Mouse (Mus musculus): Measurements from ENCODE around the gene Tas2r134. TPM values are rescaled to one million over a fixed set of nuclear protein-coding genes. Genes with fewer than 3 reads are reported as not detected.

Gene Tas2r134
- not detected in 2 replicates for polyA plus RNA-seq (2015; fragmentation: Nextera tagmentation; extraction: Ambion mirVana)

DNA sequence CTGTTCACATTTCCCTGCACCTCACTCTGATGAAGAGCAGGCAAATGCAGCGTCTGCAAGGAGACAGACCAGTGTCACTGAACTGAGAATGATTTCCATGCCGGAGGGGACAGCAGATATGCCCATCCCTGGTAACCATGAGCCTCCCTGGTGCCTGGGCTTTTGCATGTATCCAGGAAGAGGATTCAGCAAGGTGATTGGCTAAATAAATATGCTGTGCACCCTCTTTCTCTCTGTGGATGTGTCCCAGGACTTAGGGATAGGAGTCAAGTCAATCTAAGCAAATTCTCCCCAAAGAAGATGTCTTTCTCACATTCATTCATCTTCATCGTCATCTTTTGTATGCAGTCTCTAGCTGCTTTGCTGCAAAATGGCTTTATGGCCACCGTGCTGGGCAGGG lies at the start of gene Tas2r134:
Gene Tas2r134 (plus strand): TSS at position 301 of the 400 bp plus-strand sequence.
- H3K36me3 ChIP-seq = no peaks in the 10 kb centered on the region
- no peaks in the 10 kb centered on the region for H3K9me3 ChIP-seq
- 83% methylated on average over 4 of the region's 4 CpGs for WGBS
- no peak for ATAC-seq (ENCODE audit: insufficient number of reproducible peaks, low FRiP score, low TSS enrichment, low read depth)
- no peak within 1 kb of the TSS for H3K4me3 ChIP-seq
- H3K9ac ChIP-seq = no peak within 1 kb of the TSS
- no peaks in the 10 kb centered on the region for H3K27me3 ChIP-seq
- H3K4me1 ChIP-seq = no peaks in the 10 kb centered on the region
- no peak within 1 kb of the TSS for H3K27ac ChIP-seq
- no peak within 1 kb of the TSS for H3K4me2 ChIP-seq

DNA sequence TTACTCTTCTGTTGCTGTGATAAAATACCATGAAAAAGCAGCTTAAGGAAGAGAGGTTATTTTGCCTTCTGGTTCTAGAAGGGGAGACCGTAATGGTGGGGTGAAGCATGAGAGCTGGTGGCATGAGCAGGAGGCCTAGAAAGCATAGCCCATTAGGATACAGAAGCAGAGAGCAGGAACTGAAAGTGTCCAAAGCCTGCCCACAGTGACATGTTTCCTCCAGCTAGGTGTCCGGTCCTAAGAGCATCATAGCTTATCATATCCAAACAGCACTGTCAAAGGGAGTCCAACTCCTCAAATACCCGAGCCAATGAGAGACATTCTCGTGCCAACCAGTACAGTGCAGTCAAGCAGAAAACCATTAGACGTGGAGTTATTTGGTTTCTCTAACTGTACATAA lies 47.5 kb upstream of the Tas2r134 start:
- 81% methylated on average over 5 of the region's 5 CpGs for WGBS
- Histone ChIP-seq H3K27me3 (no peaks in the 10 kb centered on the region), H3K36me3 (no peaks in the 10 kb centered on the region), H3K9me3 (no peaks in the 10 kb centered on the region), H3K4me3 (no peak overlapping the region), H3K27ac (no peak overlapping the region), H3K4me1 (no peaks in the 10 kb centered on the region; the same call in 1 of the 2 replicates), H3K9ac (no peak overlapping the region), H3K4me2 (no peak overlapping the region)
- ATAC-seq (ENCODE audit: insufficient number of reproducible peaks, low FRiP score, low TSS enrichment, low read depth) = no peak

DNA sequence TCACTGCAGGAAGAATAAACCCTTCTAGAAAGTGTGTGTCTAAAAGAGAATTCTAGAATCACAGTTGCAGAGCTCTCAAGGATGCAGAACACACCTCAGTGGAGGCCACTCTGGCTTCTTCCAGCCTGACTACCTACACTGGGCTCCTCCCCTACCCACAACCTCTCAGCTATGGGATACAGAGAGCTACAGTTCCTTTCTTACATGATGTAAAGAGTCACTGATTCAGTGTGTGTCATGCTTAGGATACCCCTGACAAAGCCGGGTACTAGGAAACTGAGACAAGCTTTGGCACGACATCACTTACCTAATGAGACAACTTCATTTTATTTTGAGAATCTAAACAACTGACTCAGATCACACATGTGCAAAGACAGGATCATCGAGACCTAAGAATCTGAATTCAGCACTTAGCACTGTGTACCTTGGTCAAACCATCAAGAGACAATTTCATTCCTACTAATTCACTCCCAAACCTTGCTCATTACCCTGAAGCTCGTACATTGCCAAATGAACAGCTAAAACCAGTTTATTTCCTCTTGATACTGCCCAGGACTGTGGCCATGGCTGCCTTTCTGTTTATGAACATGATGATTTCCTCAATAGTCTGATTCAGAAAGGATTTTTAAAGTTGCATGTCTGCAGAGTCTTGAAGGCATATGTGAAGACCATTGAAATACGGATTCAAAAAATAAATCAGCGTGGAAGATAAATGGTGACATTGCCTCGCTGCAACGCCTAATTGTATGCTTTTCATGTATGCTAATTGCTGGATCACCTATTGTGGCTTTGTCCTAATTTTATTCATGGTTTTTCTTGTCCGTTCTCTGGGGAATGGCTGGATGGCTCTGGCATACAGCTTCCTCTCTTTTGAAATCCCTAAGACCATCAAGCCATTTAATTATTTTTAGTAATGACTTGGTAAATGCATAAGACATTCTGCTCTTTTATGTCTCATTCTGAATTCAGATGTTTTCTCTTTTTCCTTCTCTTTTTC lies 43.0 kb upstream of the Tas2r134 start:
- Histone ChIP-seq H3K4me3 (no peak overlapping the region), H3K36me3 (no peaks in the 10 kb centered on the region), H3K9me3 (no peaks in the 10 kb centered on the region), H3K27ac (no peak overlapping the region), H3K27me3 (no peaks in the 10 kb centered on the region), H3K9ac (no peak overlapping the region), H3K4me1 (no peaks in the 10 kb centered on the region; the same call in 1 of the 2 replicates), H3K4me2 (no peak overlapping the region)
- no peak for ATAC-seq (ENCODE audit: insufficient number of reproducible peaks, low FRiP score, low TSS enrichment, low read depth)
- 79% methylated on average over 9 of the region's 9 CpGs for WGBS

DNA sequence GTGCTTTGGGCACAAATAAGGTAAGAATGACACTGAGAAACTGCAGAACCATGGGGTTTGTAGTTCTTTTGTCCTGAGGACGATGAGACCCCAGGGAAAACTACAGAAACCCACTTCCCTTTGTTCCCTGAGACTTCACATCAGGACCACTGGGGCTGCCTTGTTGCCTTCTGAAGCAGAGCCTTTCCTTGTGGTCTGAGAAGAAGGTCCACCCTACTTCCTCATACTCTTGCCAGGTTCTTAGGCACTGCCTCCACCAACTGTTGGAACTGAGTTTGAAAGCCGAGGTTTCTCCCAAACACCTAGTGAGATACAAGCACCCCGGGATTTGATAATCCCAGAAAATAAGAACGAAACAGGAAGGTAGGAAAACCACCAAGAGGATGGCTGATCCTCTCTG lies 39.0 kb upstream of the Tas2r134 start:
- Histone ChIP-seq H3K36me3 (no peaks in the 10 kb centered on the region), H3K9me3 (no peaks in the 10 kb centered on the region), H3K4me2 (no peak overlapping the region), H3K27me3 (no peaks in the 10 kb centered on the region), H3K9ac (no peak overlapping the region), H3K4me1 (no peaks in the 10 kb centered on the region; the same call in 1 of the 2 replicates), H3K27ac (no peak overlapping the region), H3K4me3 (no peak overlapping the region)
- no peak for ATAC-seq (ENCODE audit: insufficient number of reproducible peaks, low FRiP score, low TSS enrichment, low read depth)
- 83% methylated on average over 4 of the region's 4 CpGs for WGBS

DNA sequence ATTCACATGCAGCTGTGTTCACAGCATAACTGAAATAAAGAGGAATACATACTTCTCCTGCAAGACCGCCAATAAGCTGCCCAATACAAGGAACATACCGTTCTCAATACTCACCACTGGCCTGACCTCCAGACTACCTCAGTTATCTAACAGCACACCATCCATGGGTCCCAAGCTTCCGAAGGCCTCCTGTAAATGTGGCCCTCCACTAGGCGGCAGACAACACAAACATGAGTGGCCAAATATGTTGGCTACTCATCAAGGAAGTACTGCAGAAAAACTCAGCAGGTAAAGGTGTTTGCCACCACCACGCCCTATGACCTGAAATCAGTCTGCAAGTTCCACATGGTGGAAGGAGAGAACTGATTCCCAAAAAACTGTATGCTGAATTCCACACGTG lies 38.4 kb upstream of the Tas2r134 start:
- 79% methylated on average over 6 of the region's 6 CpGs for WGBS
- ATAC-seq (ENCODE audit: insufficient number of reproducible peaks, low FRiP score, low TSS enrichment, low read depth) = no peak
- Histone ChIP-seq H3K4me2 (no peak overlapping the region), H3K9me3 (no peaks in the 10 kb centered on the region), H3K27ac (no peak overlapping the region), H3K36me3 (no peaks in the 10 kb centered on the region), H3K27me3 (no peaks in the 10 kb centered on the region), H3K4me1 (no peaks in the 10 kb centered on the region), H3K4me3 (no peak overlapping the region), H3K9ac (no peak overlapping the region)

DNA sequence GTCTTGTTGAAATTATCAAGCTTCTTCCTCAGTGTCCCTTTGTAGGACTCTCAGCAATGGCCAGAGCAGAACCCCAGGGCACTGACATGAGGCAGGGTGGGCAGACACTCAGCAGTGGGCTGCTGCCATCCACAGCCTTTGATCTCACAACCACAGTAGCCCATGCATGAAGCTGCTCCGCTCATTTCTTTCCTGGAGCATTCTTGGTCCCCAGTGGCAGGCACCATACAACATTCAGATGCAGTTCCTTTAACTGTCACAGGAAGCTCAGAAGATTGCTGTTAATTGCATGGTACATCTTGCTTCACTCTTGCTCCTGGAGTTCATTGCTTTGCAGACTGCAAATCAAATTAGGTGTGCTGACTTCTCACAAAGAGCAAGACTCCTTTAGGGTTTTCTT lies 37.7 kb upstream of the Tas2r134 start:
- no peak overlapping the region for H3K4me2 ChIP-seq
- ATAC-seq (ENCODE audit: insufficient number of reproducible peaks, low FRiP score, low TSS enrichment, low read depth) = no peak
- no peak overlapping the region for H3K27ac ChIP-seq
- no peaks in the 10 kb centered on the region for H3K36me3 ChIP-seq
- WGBS = 59% methylated on average over 1 of the region's 1 CpGs
- H3K4me3 ChIP-seq = no peak overlapping the region
- H3K4me1 ChIP-seq = no peaks in the 10 kb centered on the region
- H3K27me3 ChIP-seq = no peaks in the 10 kb centered on the region
- no peaks in the 10 kb centered on the region for H3K9me3 ChIP-seq
- H3K9ac ChIP-seq = no peak overlapping the region

DNA sequence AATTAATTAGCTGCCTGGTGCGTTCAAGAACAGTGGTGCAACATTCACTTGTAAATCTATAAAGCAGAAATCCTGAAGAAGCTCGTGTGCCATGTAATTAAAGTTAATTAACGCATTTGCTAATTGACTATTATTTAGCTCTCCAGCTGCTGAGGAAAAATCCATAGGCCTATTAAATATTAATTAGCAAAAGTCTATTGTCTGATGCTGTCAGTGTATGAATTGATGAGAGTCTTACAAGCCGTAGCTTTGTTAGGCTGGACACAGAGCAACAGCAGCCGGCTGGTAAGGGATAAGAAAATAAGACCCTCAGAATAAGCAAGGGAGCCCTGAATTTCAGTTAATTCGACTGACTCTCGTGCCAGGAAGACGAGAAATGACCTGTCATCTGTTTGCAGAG lies 37.0 kb upstream of the Tas2r134 start:
- 60% methylated on average over 8 of the region's 8 CpGs for WGBS
- Histone ChIP-seq H3K27ac (no peak overlapping the region), H3K4me2 (no peak overlapping the region), H3K9ac (no peak overlapping the region), H3K9me3 (no peaks in the 10 kb centered on the region), H3K27me3 (no peaks in the 10 kb centered on the region), H3K4me3 (no peak overlapping the region), H3K36me3 (no peaks in the 10 kb centered on the region), H3K4me1 (no peaks in the 10 kb centered on the region)
- no peak for ATAC-seq (ENCODE audit: insufficient number of reproducible peaks, low FRiP score, low TSS enrichment, low read depth)

DNA sequence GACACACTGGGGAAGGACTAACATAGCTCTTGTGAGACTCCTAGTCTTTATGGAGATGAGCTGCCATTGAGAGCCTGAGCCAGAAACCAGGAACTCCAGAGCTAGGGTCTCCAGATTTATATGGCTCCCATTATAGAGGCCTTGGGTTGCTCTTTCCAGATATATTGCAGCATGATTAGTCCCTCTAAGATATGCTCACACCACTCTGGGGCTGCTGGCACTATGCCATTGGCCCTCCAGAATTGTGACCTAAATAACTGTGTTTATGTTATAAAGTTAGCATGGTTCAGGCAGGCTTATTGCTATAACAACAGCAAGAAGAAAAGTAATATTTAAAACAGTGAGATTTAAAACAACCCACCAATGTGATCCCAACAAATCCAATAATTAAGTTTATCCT lies 35.2 kb upstream of the Tas2r134 start:
- no peak for ATAC-seq (ENCODE audit: insufficient number of reproducible peaks, low FRiP score, low TSS enrichment, low read depth)
- no peaks in the 10 kb centered on the region for H3K27me3 ChIP-seq

DNA sequence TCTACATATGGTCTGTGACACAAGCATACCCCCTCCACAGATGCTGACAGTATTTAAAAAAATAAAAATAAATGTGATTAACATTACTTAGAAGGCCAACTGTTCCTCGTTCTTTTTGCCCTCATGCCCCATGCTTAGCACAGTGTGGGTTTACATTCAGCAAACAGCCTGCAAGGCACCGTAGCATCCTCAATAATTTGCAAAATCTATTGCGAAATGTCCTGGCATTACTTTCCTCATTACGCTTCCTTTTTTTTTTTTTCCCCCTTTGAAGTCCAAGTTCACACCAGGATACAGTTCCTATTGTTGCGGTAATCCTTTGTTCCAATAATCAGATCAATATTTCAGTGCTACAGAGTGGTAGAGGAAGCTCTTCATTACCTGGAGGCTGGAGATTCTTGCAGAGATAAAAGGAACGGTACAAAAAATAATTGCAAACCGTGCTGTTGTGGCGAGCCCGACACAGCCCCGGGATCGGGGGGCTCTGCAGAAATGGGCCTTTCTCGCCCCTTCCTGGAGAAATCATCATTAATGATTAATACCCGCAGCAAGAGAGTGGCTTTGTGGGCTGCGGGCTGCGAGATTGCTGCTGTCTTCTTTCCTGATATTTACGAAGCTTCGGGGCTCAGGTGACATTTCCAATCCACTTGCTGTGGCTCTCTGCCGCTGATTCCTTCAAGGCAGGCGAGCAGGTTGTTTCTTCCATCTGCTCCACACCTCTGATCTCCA lies 27.7 kb upstream of the Tas2r134 start:
- Histone ChIP-seq H3K4me3 (no peak overlapping the region), H3K4me2 (no peak overlapping the region), H3K9ac (no peak overlapping the region), H3K4me1 (no peaks in the 10 kb centered on the region), H3K9me3 (no peaks in the 10 kb centered on the region), H3K27me3 (no peaks in the 10 kb centered on the region), H3K36me3 (no peaks in the 10 kb centered on the region), H3K27ac (no peak overlapping the region)
- ATAC-seq (ENCODE audit: insufficient number of reproducible peaks, low FRiP score, low TSS enrichment, low read depth) = no peak
- WGBS = 62% methylated on average over 19 of the region's 19 CpGs

More for the DNA sequence above, 35.2 kb upstream of the Tas2r134 start:
- H3K4me3 ChIP-seq = no peak overlapping the region
- H3K9ac ChIP-seq = no peak overlapping the region
- no peaks in the 10 kb centered on the region for H3K36me3 ChIP-seq
- H3K4me1 ChIP-seq = no peaks in the 10 kb centered on the region
- no peak overlapping the region for H3K4me2 ChIP-seq
- no peak overlapping the region for H3K27ac ChIP-seq
- no peaks in the 10 kb centered on the region for H3K9me3 ChIP-seq

DNA sequence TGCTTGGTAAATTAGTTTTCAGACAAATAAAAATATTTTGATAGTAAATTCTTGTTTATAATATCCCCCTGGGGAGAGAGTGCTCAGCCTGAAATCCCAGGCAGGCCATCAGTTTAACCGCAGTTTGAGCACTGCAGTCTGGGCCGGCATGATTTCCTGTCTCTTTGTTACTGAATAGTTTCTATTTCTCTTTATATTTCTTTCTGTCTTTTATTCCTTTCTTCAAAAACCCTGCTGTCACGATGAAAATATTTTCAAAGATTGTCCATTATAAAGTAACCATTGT lies 27.2 kb upstream of the Tas2r134 start:
- Histone ChIP-seq H3K4me2 (no peak overlapping the region), H3K4me3 (no peak overlapping the region), H3K27ac (no peak overlapping the region), H3K9me3 (no peaks in the 10 kb centered on the region), H3K36me3 (no peaks in the 10 kb centered on the region), H3K9ac (no peak overlapping the region), H3K27me3 (no peaks in the 10 kb centered on the region), H3K4me1 (no peaks in the 10 kb centered on the region)
- WGBS = 52% methylated on average over 3 of the region's 3 CpGs
- ATAC-seq (ENCODE audit: insufficient number of reproducible peaks, low FRiP score, low TSS enrichment, low read depth) = no peak

DNA sequence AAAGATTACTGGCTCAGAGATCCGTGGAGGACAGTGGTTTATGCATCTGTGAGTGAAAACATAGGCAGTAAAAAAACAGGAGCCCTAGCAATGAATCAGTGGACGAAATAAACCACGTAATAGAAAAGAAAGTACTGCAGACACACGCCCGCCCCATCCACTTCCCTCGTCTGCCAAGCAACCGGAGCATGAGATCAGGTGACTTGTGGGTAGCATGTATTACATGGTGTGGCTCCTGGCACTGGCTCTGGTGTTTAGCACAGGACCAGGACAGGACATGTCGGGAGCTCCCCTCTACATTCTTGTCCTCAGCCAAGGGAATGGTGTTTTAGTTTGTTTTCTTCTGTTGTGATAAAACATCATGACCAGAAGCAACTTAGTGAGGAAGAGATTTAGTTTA lies 26.4 kb upstream of the Tas2r134 start:
- Histone ChIP-seq H3K27ac (no peak overlapping the region), H3K27me3 (no peaks in the 10 kb centered on the region), H3K36me3 (no peaks in the 10 kb centered on the region), H3K4me1 (no peaks in the 10 kb centered on the region), H3K9me3 (no peaks in the 10 kb centered on the region), H3K4me3 (no peak overlapping the region), H3K4me2 (no peak overlapping the region), H3K9ac (no peak overlapping the region)
- no peak for ATAC-seq (ENCODE audit: insufficient number of reproducible peaks, low FRiP score, low TSS enrichment, low read depth)
- 62% methylated on average over 8 of the region's 8 CpGs for WGBS

DNA sequence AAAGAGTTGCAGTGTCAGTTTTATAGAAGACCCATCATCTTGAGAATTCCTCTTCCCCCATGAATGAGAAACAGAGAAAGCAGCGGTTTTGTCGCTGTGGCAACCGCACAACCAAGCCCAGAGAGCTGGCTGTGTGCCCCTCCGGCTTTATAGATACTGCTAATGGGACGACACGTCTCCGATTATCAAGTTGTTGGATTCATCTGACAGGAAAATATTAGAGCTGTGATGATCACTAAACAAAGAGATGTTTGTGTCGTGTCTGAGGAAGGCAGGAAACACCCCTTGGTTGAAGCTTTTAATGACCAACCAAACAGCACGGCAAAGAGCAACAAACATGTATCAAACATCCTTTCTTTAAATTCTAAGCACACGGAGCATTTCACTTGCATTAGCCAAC lies 17.0 kb upstream of the Tas2r134 start:
- no peak overlapping the region for H3K9ac ChIP-seq

More for the DNA sequence above, 17.0 kb upstream of the Tas2r134 start:
- H3K4me1 ChIP-seq = peaks cover 3% of the 10 kb centered on the region; the same call in 1 of the 2 replicates
- H3K36me3 ChIP-seq = no peaks in the 10 kb centered on the region
- ATAC-seq (ENCODE audit: insufficient number of reproducible peaks, low FRiP score, low TSS enrichment, low read depth) = no peak
- no peak overlapping the region for H3K27ac ChIP-seq
- no peak overlapping the region for H3K4me2 ChIP-seq
- WGBS = 39% methylated on average over 10 of the region's 10 CpGs
- H3K4me3 ChIP-seq = no peak overlapping the region
- H3K27me3 ChIP-seq = no peaks in the 10 kb centered on the region
- H3K9me3 ChIP-seq = no peaks in the 10 kb centered on the region
